Mouse (Mus musculus): ENCODE results near the gene Trir.

The Trir gene

GRCm38 (mm10) chr8:84990836-84991235 lies 35.8 kb upstream of the Trir start:
- DNase-seq (ENCODE audit: extremely low read depth, low read depth, low spot score): peak; percentile 85

DNA sequence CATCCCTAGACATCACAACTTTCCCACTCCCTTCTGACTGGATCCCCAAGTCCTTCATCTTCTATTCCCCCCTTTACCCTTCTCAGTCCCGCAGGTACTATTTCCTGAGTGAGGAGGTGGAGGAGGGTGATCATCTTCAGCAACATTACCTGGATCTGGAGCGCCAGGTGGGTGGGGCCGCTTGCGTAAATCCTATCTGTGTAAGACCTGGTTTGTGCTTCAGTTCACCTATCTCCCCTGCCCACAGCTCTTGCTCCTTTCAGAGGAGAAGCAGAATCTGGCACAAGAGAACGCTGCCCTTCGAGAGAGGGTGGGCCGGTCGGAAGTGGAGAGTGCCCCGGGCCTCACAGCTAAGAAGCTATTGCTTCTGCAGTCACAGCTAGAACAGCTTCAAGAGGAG lies 32.2 kb upstream of the Trir start:
- no peak for DNase-seq (ENCODE audit: extremely low read depth, low read depth, low spot score)

GRCm38 (mm10) chr8:84995680-84996079 lies 30.9 kb upstream of the Trir start:
- DNase-seq (ENCODE audit: extremely low read depth, low read depth, low spot score): no peak

DNA sequence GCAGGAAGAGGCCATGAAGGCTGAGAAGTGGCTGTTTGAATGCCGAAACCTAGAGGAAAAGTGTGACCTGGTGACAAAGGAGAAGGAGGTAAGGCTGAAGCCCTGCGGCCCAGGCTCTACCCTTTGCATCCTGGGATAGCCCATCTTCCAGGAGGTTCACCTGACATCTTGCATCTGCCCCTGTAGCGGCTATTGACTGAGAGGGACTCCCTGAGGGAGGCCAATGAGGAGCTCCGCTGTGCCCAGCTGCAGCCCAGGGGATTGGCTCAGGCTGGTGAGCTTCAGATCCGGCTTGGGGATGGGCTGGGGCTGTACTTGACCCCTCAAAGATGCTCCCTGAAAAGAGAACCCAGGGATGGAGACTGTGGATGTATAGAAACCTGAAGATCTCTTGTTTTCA lies 29.6 kb upstream of the Trir start:
- DNase-seq (ENCODE audit: extremely low read depth, low read depth, low spot score): no peak

DNA sequence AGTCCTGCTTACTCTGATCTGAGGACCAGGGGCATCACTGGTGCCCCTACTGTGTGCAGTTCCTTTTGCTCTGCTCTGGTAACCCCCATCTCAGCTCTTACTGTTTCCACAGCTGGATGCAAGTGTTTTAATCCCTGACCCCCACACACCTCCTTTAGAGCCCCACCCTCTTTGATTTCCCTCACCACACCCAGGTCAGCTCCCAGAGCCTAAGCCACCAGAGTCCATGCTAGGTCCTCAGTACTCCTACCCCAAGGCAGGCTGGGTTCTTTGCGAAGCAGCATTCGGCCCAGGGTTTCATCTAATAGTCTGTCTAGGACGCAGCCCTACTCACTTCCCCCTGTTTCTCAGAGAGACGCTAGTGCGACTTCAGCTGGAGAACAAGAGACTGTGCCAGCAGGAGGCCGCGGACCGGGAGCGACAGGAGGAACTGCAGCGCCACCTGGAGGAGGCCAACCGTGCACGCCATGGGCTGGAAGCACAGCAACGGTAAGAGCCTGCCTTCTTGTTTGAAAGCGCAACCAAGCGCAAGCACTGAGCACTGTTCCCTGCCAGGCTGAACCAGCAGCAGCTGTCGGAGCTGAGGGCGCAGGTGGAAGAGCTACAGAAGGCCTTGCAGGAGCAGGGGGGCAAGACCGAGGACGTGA lies 28.9 kb upstream of the Trir start:
- no peak for DNase-seq (ENCODE audit: extremely low read depth, low read depth, low spot score)

DNA sequence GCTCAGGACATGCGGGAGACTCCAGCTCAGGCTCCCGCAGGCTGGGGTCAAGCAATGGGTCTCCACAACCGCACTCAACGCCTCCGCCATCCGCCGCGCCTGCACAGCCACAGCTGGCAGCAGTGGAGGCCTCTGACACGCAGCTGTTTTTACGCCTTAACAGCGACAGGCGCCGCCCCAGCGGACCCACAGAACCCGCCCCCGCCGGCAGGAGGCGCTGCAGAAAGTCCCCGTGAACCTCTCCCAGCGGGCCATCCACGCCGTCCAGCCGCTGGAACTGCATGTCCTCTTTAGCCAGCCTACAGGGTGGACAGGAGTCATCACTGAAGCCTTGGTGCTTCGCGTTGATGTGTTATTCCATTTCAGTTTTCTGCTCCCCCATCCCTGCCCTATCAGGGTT lies 18.9 kb upstream of the Trir start:
- DNase-seq (ENCODE audit: extremely low read depth, low read depth, low spot score): no peak

DNA sequence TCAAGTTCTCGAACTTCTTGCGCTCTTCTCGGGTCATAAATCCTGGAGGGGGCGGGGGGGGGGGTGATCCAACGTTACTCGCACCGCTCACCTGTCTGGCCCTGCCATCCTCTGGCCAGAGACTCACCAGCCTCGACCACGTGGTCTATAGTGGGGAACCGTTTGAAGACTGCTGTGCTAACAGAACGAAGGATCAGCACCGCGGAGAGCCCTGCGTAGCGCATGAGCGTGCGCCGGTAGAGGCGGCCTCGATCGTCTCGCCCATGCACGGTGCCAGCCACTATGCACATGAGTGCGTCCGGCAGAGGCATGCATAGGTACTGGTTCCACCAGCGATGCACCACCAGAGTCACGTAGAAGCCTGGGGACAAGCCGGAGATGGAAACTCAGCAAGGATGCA lies 15.4 kb upstream of the Trir start:
- DNase-seq (ENCODE audit: extremely low read depth, low read depth, low spot score): no peak

DNA sequence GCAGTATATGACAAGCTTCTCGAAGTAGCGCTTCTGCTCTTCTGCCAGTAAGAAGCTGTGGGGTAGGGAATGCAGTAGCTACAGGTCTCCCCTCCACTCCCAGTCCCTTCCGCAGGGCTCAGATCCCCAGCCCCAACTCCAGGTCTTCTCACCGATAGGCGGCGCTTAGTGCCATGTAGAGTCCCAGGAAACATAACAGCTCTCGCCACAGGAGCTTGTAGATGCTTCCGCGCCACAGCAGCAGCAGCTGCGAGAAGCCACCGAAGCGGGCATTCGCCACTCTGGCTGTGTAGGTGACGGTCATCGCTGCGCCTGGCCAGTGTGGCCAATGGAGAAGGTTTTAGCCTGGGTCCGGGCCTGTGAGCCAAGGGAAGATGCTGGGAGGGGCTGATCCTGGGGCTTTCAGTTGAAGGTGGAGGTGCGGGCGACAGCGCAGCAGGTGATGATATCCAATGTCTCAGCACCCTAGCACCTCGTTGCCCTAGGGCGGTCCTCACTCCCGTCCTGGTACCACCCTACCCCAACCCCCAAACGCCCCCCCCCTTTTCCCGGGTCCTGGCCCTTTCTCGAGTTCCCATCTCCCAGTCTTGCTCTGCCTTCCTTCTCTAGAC lies 13.3 kb upstream of the Trir start:
- DNase-seq (ENCODE audit: extremely low read depth, low read depth, low spot score): no peak

GRCm38 (mm10) chr8:85014431-85014830 lies 12.2 kb upstream of the Trir start, which contains the start of gene Best2:
TSS of gene Best2 (minus strand) at chr8:85014531.
- DNase-seq (ENCODE audit: extremely low read depth, low read depth, low spot score): no peak

- no peak for DNase-seq (ENCODE audit: extremely low read depth, low read depth, low spot score)
Observed at GRCm38 (mm10) chr8:85016724-85017123, 9.9 kb upstream of the Trir start.

DNA sequence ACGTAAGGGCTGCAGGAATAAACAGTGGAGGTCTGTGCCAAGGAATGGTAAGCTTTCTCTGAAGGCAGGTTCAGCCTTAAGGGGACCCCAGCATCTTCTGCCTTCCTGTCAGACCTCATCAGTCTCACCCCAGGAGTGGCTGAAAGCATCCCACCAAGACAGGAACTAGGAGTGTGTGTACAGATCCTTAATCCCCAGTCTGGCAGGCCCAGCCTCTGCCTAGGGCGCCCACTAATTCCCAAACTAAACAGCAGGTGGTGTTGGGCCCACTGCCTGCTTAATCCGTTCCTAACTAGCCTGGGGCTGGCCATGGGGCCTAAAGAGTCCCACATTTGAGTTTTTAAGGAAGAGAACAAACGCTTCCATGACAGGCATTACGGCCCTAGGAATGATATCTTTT lies 9.4 kb upstream of the Trir start:
- no peak for DNase-seq (ENCODE audit: extremely low read depth, low read depth, low spot score)

DNA sequence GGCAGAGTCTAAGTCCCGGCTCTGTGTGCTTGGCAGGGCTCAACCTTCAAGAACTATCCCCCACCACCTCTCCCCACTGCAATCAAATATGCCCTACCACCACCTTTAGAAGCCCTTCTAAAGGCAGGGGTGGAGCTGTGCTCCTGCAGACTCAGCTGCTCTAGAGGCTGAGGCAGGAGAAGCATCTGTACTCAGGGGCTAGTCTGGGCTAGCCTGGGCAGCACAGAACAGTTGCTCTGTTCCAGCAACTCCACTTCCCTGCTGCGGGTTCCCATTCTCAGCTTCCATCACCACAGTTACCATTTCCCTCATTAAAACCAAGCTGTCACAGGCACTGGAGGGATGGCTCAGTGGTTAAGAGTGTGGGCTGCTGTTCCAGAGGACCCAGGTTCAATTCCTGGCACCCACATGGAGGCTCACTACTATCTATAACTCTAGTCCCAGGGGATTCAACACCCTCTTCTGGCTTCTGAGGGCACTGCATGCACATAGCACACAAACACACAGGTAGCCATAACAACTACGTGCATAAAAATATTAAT lies 5.0 kb upstream of the Trir start:
- no peak for DNase-seq (ENCODE audit: extremely low read depth, low read depth, low spot score)

GRCm38 (mm10) chr8:85023846-85024245 lies 2.8 kb upstream of the Trir start:
- no peak for DNase-seq (ENCODE audit: extremely low read depth, low read depth, low spot score)

DNA sequence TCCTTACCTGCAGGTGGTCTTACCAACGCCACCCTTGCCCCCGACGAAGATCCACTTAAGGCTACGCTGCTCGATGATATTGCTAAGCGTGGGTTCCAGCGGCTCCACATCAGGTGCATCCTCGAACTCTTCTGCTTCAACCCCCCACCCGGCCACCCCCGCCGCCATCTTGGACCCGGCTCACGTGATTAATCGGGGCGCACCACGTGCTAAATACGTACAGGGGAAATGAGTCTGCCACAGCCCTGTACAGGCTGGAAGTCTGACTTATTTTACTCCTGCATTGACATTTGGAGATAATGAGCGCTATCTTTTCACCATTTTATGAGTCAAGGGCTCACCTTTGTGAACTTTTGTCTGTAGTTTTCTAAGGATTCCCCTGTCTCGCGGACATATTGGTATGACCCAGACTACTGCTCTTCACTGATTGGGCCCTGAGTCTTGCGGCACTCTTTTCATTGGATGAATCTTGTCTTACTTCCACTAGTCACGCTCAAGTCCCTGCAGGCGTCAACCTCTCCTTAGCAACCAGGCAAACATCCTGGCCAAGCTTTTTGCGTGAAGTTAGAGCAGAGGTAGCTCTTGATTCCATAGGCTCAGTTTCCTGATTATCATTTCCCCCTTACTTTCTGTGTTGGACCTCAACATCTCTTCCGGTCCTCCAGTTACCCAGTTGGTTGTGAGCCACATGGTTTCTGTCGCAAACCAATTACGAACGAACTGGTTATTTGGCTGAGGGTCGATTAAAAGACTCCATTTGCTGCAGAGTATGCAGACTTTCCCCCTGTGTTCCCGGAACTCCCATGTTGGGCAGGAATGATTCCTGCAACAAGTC lies 1.3 kb upstream of the Trir start, which contains the start of gene Asna1:
Asna1 (minus strand) TSS at position 184 of the 835 bp plus-strand sequence.
- peak; percentile 83 for DNase-seq (ENCODE audit: extremely low read depth, low read depth, low spot score)

- no peak for DNase-seq (ENCODE audit: extremely low read depth, low read depth, low spot score)
Observed at GRCm38 (mm10) chr8:85027516-85027855, 863 bp downstream of the Trir start.

DNA sequence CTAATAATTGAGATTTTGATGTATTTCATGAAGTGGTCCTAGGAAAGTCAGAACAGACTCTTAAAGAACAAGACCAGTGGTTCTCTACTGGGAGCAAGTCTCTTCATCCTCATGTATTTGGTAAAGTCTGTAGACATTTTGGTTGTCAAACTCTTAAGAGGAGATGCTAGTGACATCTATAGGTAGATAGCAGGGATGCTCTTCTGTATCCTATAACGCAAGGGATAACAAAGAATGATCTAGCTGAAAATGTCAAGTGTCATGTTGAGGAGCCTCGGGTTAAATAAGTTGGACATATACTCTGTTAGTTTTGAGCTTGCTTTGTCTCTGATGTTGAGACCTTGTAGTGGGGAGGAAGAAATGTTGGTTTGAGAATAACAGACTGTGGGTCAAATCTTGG lies 1.3 kb downstream of the Trir start:
- no peak for DNase-seq (ENCODE audit: extremely low read depth, low read depth, low spot score)

- no peak for DNase-seq (ENCODE audit: extremely low read depth, low read depth, low spot score)
Observed at GRCm38 (mm10) chr8:85029271-85029670, 2.6 kb downstream of the Trir start.

DNA sequence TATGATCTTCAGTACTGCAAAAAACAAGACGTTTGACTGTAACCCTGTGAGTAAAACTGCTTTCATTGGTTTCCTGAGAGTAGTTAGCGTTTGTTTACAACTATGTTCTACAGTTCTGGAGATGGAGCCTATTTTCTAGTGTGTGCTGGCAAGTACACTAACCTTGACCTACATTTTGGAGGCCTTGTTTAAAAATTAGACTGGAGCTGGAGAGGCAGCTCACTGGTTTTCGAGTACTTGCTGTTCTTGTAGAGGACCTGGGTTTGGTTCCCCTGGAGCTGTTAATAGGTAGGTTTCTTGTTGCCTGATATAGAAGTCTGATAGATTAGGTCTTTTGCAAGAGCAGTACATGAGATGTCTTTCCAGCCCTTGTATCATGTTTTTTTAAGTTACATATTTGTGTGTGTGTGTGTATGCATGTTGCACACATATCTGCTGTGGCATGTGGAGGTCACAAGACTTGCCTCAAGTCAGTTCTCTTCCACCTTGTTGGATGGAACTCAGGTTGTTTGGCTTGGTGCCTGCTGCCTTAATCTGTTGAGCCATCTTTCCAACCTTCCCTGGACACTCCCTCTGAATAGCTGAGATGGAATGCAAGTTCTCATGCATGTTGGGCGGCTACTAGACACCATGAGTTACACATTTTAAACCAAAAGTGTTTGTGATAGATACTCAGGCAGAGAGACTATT lies 6.1 kb downstream of the Trir start:
- no peak for DNase-seq (ENCODE audit: extremely low read depth, low read depth, low spot score)

GRCm38 (mm10) chr8:85033867-85034266 lies 7.2 kb downstream of the Trir start:
- no peak for DNase-seq (ENCODE audit: extremely low read depth, low read depth, low spot score)

GRCm38 (mm10) chr8:85034764-85035163 lies 8.1 kb downstream of the Trir start:
- no peak for DNase-seq (ENCODE audit: extremely low read depth, low read depth, low spot score)

DNA sequence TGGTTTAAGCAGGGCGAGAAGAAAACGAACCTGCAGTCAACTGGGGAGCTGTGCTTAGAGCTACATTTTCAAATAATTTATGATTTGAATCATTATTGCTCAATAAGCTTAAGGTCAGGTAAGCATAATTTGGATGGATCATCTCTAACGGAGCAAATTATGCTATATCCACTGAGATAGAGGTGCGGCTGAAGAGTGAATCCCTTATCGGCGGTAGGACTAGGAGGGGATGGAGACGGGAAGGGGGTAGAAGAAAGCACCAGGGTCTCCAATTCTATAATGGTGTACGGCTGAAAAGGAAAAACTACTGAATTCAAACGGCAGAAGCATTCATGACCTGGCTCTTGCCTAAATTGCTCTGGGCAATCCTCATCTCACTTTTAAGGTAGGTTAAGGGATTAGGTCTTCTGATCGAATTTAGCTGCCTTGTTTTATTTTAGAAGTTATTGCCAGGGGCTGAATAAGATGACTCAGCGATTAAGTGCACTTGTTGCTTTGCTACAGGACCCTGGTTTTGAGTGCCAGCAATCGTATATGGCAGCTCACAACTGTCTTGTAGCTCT lies 8.6 kb downstream of the Trir start:
- DNase-seq (ENCODE audit: extremely low read depth, low read depth, low spot score): no peak
